Mouse (Mus musculus) heart, postnatal 0 days (tissue): ENCODE measurements around the gene Traf5.

ENCODE experiments used
- CTCF ChIP-seq: IDR thresholded peaks from 2 replicates; pipeline ENCODE4 v1.5.1; 2016; ENCODE audit warnings: antibody characterized with exemption, control low read depth, low read depth
- EP300 ChIP-seq: IDR thresholded peaks from 2 replicates; pipeline ENCODE4 v1.6.1; 2016; ENCODE audit warnings: antibody characterized with exemption, low read depth

DNA sequence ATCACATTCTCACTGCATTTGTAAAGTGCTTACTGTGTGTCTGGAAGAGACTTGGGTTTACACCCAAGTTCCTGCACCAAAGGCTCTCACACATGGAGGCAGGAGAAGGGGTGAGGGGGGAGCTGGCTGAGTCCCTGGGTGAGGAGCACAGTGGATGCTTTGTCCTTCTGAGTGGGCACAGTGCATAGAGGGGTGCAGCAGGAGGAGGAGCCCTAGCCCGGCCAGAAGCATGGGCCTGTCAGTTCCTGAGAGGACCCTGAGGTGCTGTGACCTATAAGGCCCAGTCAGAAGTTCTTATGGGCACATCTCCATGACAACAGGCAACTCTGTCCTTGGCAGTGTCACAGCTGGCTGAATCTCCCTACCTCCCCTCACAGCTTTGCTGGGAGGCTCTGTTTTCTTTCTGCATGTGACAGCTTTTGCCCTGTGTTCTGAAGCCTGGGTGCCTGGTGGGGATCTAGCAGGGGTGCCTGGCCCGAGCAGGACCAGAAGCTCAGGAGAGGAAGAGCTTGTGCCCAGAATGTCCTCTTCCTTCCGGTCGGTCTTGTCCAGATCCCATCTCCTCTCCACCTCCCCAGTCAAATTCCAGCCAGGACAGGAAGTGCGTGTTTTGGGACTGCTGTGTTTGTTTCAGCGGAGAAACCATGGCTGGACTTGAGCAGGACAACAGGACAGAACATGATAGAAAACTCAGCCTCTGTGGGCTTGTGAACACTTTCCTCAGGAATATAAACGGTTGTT is 100.1 kb downstream of the Traf5 start:
- no peak for TF ChIP-seq CTCF
- TF ChIP-seq EP300 = no peak
